Mouse (Mus musculus) embryonic facial prominence, embryonic 13.5 days (tissue): ENCODE measurements around the gene Srp54c. TPM values are rescaled to one million over a fixed set of nuclear protein-coding genes. Genes with fewer than 3 reads are reported as not detected.

Experiments used
- ATAC-seq: fragments of 200-750 bp; cut with Nextera tagmentation; 2 replicates; pipeline ENCODE4 v1.8.0; 2017; ENCODE audit warnings: low read depth; ENCODE audit not compliant: insufficient number of reproducible peaks, insufficient read depth, low FRiP score, low TSS enrichment
- H3K27ac ChIP-seq: fragments of 300-500 bp; sonication (generic); 2 replicates; pipeline ENCODE4 v1.5.1; 2015; ENCODE audit warnings: moderate library complexity, mild to moderate bottlenecking, inconsistent platforms
- H3K27me3 ChIP-seq: fragments of 300-500 bp; sonication (generic); 2 replicates; pipeline ENCODE4 v1.6.1; 2015; ENCODE audit warnings: mild to moderate bottlenecking, inconsistent platforms
- H3K36me3 ChIP-seq: fragments of 300-500 bp; sonication (generic); 2 replicates; pipeline ENCODE4 v1.6.1; 2015; ENCODE audit warnings: mild to moderate bottlenecking, inconsistent platforms
- H3K4me1 ChIP-seq: fragments of 300-500 bp; sonication (generic); 2 replicates; pipeline ENCODE4 v1.6.1; 2015; ENCODE audit warnings: inconsistent platforms
- H3K4me2 ChIP-seq: fragments of 300-500 bp; sonication (generic); 2 replicates; pipeline ENCODE4 v1.6.1; 2015; ENCODE audit warnings: moderate library complexity, mild to moderate bottlenecking, inconsistent platforms
- H3K4me3 ChIP-seq: fragments of 300-500 bp; sonication (generic); 2 replicates; pipeline ENCODE4 v1.5.1; 2015; ENCODE audit warnings: mild to moderate bottlenecking, inconsistent platforms
- H3K9ac ChIP-seq: fragments of 300-500 bp; sonication (generic); 2 replicates; pipeline ENCODE4 v1.6.1; 2015; ENCODE audit warnings: mild to moderate bottlenecking, inconsistent platforms
- H3K9me3 ChIP-seq: fragments of 300-500 bp; sonication (generic); 2 replicates; pipeline ENCODE4 v1.6.1; 2016; ENCODE audit warnings: inconsistent platforms
- WGBS: fragments of 180-500 bp; shearing (Covaris S2); methylation state at CpG from one replicate; pipeline ENCODE4 v1.1.7; 2015; ENCODE audit warnings: mixed read lengths; 5-methylcytosine and 5-hydroxymethylcytosine counted together
- polyA plus RNA-seq: library from polyadenylated mRNA; unstranded; fragments of >200 nt; fragmentation: Nextera tagmentation; extraction: Ambion mirVana; gene quantifications from 2 replicates; pipeline ENCODE4 v1.2.1, GENCODE M21; 2015

The Srp54c gene
- polyA plus RNA-seq, 1 experiment from 2014 or later: 73.2 TPM

DNA sequence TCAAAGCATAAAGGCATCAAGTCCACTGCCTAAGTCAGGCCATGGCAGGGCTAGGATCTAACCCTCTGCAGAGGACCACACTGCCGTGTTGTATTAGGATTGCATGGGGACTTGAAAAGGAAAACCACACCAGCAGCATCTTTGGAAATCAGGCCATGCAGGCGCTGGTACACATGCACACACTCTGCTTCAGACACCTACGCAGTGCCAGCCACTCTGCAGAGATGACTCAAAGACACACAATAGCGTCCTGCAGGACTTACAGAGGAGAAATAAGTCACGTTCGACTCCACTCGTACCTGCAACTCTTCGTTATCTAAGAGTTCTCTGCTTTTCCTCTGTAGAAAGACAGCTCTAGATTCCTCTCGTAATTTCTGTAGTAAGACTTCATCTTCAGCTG is 68.1 kb downstream of the Srp54c start:
- Histone ChIP-seq H3K4me3 (no peak overlapping the region), H3K27me3 (no peaks in the 10 kb centered on the region), H3K9me3 (no peaks in the 10 kb centered on the region), H3K36me3 (peaks cover 50% of the 10 kb centered on the region), H3K27ac (no peak overlapping the region), H3K9ac (no peak overlapping the region), H3K4me2 (no peak overlapping the region), H3K4me1 (peaks cover 18% of the 10 kb centered on the region)
- ATAC-seq: no peak
- WGBS: 93% methylated on average over 9 of the region's 9 CpGs

- ATAC-seq: no peak
- H3K9ac ChIP-seq: 0 out of 2 replicates have a peak within 1 kb of the TSS, but pooled peaks have one; percentile 1
- WGBS: 83% methylated on average over 5 of the region's 5 CpGs
These were observed 69.4 kb downstream of the Srp54c start, which contains the start of gene 1110008L16Rik for GRCm38 (mm10) chr12:55299336-55299735. Gene 1110008L16Rik, plus strand, starts transcription at chr12:55299577.

DNA sequence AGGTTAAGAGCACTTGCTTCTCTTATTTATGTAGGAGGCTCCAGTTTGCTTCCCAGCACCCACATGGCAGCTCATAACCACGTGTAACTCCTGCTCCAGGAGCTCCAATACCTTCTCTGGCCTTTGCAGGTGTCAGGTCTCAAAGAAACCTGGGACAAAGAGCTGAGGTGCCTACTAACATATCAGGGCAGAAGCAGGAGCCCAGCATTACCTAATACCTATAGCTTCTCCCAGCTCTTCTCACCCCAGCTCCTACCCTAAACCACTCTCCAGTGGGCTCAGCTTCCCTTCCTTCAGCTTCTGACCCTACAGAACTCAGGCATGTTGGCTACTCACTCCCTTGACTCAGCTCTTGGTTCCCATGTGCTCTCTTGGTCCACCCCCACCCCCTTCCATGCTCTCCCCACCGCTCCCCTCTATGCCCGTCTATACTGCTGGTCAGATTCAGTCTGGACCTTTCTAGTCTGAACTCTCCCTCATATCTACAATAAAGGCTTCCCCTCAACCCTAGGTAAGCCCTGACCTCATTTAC is 70.9 kb downstream of the Srp54c start:
- Histone ChIP-seq H3K27me3 (no peaks in the 10 kb centered on the region), H3K4me1 (peaks cover 27% of the 10 kb centered on the region), H3K4me2 (peak overlapping the region; percentile 63), H3K27ac (no peak overlapping the region), H3K36me3 (peaks cover 27% of the 10 kb centered on the region), H3K9me3 (no peaks in the 10 kb centered on the region), H3K4me3 (peak overlapping the region; percentile 53; the same call in 1 of the 2 replicates), H3K9ac (no peak overlapping the region)
- ATAC-seq: no peak
- WGBS: 75% methylated on average over 3 of the region's 3 CpGs

More at GRCm38 (mm10) chr12:55299336-55299735, 69.4 kb downstream of the Srp54c start, which contains the start of gene 1110008L16Rik:
- H3K9me3 ChIP-seq: no peaks in the 10 kb centered on the region
- H3K27me3 ChIP-seq: no peaks in the 10 kb centered on the region
- peaks cover 39% of the 10 kb centered on the region for H3K36me3 ChIP-seq
- H3K27ac ChIP-seq: no peak within 1 kb of the TSS
- peaks cover 24% of the 10 kb centered on the region for H3K4me1 ChIP-seq
- no peak within 1 kb of the TSS for H3K4me3 ChIP-seq
- H3K4me2 ChIP-seq: no peak within 1 kb of the TSS

DNA sequence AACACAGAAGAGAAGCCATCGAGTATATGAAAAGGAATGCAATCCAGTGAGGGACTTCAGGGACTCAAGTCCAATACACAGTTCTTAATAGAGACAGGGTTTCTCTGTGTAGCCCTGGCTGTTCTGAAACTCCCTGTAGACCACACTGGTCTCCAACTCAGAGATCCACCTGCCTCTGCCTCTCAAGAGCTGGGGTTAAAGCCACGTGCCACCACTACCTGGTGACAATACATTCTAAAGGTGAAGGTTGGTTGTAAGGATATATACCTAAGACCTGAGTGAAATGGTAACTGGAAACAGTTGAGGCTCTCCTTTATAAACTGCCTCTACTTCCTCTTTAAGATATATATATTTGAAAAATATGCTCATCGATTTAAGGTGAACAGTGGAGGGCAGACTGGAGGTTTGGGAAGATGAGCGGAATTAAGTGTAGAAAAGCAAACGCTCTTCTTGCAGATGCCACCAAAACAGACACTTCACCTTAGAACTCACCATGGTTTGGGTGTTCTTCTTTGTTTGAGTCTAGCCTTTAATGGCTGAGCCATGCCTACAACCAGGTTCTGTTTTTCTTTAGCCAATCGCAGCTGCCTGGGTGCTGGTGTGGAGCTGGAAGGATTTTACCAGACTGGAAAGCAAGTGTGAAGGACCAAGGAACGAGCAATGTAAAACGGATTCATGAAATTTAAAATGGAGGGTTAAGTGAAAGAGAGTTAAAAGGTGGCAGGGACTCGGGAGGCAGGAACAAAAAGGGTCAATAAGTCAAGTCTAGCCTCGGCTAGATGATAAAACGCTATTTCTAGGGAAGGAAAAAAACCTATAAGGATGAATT is 71.7 kb downstream of the Srp54c start:
- 43% methylated on average over 11 of the region's 11 CpGs for WGBS
- no peak for ATAC-seq
- no peaks in the 10 kb centered on the region for H3K27me3 ChIP-seq

GRCm38 (mm10) chr12:55302485-55303441 is 72.8 kb downstream of the Srp54c start, which contains the start of gene Ppp2r3c:
Gene Ppp2r3c, minus strand, starts transcription at chr12:55302998.
- WGBS: under 1% methylated on average over 55 of the region's 55 CpGs
- peaks cover 27% of the 10 kb centered on the region for H3K4me1 ChIP-seq
- H3K27ac ChIP-seq: peak within 1 kb of the TSS; percentile 94
- peak within 1 kb of the TSS; percentile 81 for H3K9ac ChIP-seq
- H3K4me3 ChIP-seq: peak within 1 kb of the TSS; percentile 53
- peaks cover 22% of the 10 kb centered on the region for H3K36me3 ChIP-seq
- ATAC-seq: peak; percentile 92
- peaks cover 3% of the 10 kb centered on the region; the same call in 1 of the 2 replicates for H3K9me3 ChIP-seq
- H3K4me2 ChIP-seq: peak within 1 kb of the TSS; percentile 63
- no peaks in the 10 kb centered on the region for H3K27me3 ChIP-seq

More for the DNA sequence above, 71.7 kb downstream of the Srp54c start:
- Histone ChIP-seq H3K4me1 (peaks cover 27% of the 10 kb centered on the region), H3K4me2 (peak overlapping the region; percentile 63), H3K4me3 (peak overlapping the region; percentile 53), H3K9ac (peak overlapping the region; percentile 81), H3K36me3 (peaks cover 27% of the 10 kb centered on the region), H3K27ac (peak overlapping the region; percentile 94), H3K9me3 (peaks cover 3% of the 10 kb centered on the region; the same call in 1 of the 2 replicates)

- Histone ChIP-seq H3K4me1 (peaks cover 14% of the 10 kb centered on the region), H3K9ac (no peak overlapping the region), H3K36me3 (peaks cover 26% of the 10 kb centered on the region), H3K9me3 (peaks cover 3% of the 10 kb centered on the region; the same call in 1 of the 2 replicates), H3K27me3 (no peaks in the 10 kb centered on the region), H3K4me3 (no peak overlapping the region), H3K27ac (no peak overlapping the region), H3K4me2 (no peak overlapping the region)
- 91% methylated on average over 4 of the region's 4 CpGs for WGBS
- ATAC-seq: no peak
These were observed 76.4 kb downstream of the Srp54c start for GRCm38 (mm10) chr12:55306371-55306770.

DNA sequence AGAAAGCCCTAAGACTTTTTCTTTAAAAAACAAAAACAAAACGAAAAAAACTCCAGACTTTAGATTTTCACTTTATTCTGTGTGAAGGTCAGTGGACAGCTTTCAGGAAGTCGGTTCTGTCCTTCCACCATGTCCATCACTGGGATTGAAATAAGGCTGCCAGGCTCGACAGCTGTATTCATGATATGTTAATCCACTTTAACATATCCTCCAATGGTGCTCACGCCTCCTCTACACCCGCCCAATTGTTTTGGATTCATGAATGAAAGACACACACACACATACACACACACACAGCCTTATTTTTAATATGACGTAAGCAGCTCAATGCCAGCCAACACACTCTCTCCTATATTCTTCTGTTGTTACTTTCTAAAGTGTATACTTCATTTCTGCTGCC is 77.6 kb downstream of the Srp54c start:
- Histone ChIP-seq H3K4me3 (no peak overlapping the region), H3K9ac (no peak overlapping the region), H3K27ac (no peak overlapping the region), H3K27me3 (no peaks in the 10 kb centered on the region), H3K36me3 (peaks cover 31% of the 10 kb centered on the region), H3K4me1 (peaks cover 9% of the 10 kb centered on the region), H3K4me2 (no peak overlapping the region), H3K9me3 (peaks cover 3% of the 10 kb centered on the region; the same call in 1 of the 2 replicates)
- WGBS: 86% methylated on average over 6 of the region's 6 CpGs
- ATAC-seq: no peak

- Histone ChIP-seq H3K9ac (no peak overlapping the region), H3K27ac (no peak overlapping the region), H3K36me3 (peaks cover 31% of the 10 kb centered on the region), H3K4me2 (no peak overlapping the region), H3K27me3 (no peaks in the 10 kb centered on the region), H3K4me1 (peaks cover 8% of the 10 kb centered on the region), H3K9me3 (peaks cover 3% of the 10 kb centered on the region; the same call in 1 of the 2 replicates), H3K4me3 (no peak overlapping the region)
- WGBS: 96% methylated on average over 9 of the region's 9 CpGs
- no peak for ATAC-seq
These were observed 78.8 kb downstream of the Srp54c start for GRCm38 (mm10) chr12:55308731-55309130.

- no peak for ATAC-seq
- H3K27ac ChIP-seq: no peak overlapping the region
- H3K4me2 ChIP-seq: no peak overlapping the region
- H3K4me3 ChIP-seq: no peak overlapping the region
- H3K36me3 ChIP-seq: peaks cover 34% of the 10 kb centered on the region
- H3K9me3 ChIP-seq: peaks cover 3% of the 10 kb centered on the region; the same call in 1 of the 2 replicates
- H3K9ac ChIP-seq: no peak overlapping the region
- no peaks in the 10 kb centered on the region for H3K27me3 ChIP-seq
- peaks cover 3% of the 10 kb centered on the region; the same call in 1 of the 2 replicates for H3K4me1 ChIP-seq
- 65% methylated on average over 8 of the region's 8 CpGs for WGBS
These were observed 79.5 kb downstream of the Srp54c start for GRCm38 (mm10) chr12:55309501-55309900.

GRCm38 (mm10) chr12:55311841-55312240 is 81.9 kb downstream of the Srp54c start:
- WGBS: 89% methylated on average over 7 of the region's 7 CpGs
- H3K27ac ChIP-seq: no peak overlapping the region
- ATAC-seq: no peak
- no peak overlapping the region for H3K4me2 ChIP-seq
- H3K9ac ChIP-seq: no peak overlapping the region
- H3K4me1 ChIP-seq: no peaks in the 10 kb centered on the region
- no peaks in the 10 kb centered on the region for H3K27me3 ChIP-seq
- H3K9me3 ChIP-seq: no peaks in the 10 kb centered on the region
- H3K36me3 ChIP-seq: peaks cover 28% of the 10 kb centered on the region
- H3K4me3 ChIP-seq: no peak overlapping the region
